Mouse (Mus musculus): ENCODE measurements around the gene Zic1.

Gene Zic1

DNA sequence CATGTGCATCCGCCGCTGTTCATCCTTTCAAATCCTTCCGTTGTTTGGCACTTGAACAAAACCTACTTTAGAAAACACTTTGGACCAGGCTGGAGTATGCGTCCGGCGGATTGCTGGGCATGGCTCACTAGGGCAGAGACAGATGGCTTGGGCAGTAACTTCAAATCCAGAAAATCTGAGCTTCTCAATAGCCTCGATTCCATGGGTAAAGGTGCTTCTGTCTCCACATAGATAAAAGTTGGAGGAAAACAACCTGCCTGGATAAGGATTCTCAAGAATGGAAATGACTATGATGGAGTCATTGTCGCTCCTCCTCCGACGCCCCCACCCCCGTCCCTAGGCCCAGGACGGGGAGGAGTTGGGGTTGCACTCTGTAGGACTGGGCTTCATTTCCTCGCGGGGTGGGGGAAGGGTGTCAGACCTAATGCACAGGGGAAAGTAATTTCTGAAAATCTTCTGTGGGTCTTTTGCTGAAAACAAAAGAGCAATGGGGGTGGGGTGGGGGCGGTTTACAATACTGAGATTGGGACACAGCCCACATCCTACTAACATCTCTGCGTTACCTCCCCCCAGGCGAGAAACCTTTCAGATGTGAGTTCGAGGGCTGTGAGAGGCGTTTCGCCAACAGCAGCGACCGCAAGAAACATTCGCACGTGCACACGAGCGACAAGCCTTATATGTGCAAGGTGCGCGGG, 18.0 kb upstream of the Zic1 start:
- DNase-seq, result peak; percentile 88

DNA sequence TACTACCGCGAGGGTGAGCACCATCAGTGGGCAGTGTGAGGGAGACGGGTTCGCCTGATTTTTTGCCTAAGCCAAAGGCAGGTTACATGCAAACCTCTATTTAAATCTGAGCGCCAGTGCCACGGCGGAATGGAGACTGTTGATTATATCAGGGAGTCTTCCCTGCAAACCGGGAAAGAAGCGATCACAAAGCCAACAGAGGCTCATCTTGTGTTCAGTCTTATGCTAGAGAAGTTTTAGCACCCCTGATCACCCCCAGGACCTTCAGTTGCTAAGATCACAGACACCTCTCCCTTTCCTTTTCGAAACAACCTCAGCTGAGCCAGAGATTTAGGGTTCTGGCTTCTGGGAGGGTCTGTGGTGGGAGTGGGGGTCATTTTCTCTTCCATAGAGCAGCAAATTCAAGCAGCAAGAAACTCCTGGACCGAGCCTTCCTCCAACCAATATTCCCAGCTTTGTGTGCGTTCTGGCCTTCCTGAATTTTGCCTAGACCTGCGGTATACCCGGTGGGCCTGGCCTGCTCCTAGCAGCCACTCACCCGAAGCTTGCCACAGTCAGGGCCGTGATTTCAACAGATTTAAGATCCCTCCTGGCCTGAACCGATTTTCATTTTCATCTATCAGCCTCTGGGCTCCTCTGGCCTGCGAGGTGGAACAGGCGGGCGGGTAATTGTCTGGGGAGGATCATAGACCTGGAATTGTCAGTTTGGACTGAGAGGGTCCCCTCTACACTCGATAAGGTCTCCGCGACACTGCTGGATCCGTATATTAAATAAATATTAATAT, 17.1 kb upstream of the Zic1 start:
- DNase-seq, result peak; percentile 69

DNA sequence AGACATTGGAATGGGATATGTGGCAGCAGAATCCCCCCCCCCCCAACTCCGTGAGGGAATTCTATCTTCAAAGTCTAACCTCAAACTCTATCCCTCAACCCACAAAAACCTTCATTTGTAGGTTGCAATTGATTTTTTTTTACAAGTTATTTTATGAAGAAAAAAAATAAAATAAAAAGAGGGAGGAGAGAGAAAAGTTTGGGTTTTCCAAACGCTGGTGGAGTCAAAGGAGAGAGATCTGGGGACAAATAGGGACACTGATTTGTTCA, 16.4 kb upstream of the Zic1 start:
- no peak for DNase-seq

DNA sequence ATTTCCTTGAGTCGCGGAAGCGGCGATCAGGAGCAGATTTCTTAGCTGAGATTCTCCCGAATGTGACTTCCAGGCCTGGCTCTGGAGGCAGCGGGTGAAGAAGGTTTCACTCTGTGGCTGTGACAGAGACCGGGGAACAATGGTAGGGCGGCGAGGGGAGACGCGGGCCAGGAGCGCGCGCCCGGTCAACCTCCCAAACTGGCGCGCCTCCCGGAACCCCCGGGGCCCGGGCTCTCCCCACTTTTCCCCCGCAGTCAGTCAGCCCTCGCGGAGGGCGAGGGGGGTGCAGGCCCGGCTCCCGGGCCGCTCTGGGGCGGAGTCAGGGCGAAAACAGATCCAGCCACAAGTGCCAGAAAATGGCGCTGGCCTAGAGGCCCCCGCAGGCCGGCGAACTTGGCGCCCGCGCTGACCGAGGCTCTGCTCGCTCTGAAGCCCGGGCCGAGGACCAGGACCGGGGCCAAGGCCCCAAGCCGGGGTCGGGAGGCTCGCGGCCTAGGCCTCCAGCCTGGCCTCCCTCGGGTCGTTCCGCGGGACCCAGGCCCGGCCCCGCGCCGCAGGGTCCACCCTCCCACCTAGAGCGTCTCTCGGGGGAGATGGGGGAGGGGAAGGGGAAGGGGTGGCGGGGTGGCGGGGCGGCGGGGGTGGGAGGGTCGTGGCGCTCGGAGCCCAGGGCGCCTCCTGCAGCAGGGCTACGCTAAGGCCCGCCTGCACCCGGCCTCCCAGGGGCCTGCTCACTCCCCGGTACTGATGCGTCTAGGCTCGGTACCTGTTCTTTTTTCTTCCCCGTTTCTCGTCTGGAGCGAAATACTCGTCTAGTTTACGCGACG, 15.9 kb upstream of the Zic1 start:
- peak; percentile 96 for DNase-seq

DNA sequence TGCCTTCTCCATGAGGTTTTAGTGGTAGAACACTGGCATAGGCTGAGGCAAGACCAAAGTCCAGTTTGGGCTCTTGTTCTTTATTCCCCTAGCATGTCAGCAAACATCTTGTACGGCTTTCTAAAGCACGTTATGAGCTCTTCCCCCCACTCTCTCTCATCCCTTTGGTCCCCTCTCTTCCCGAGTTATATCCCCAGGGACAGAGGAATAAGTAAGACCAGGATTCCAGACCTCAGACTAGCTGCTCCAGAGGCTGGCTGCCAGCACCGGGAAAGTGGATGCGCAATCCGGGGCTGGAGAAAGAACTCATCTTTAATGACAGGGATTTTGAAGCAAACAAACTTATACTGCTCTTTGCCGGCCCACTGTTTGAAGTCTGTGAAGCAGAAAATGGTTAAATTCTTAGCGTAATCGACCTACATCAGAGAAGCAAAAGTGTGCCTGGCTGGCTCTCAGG, 14.9 kb upstream of the Zic1 start:
- DNase-seq, result peak; percentile 71

DNA sequence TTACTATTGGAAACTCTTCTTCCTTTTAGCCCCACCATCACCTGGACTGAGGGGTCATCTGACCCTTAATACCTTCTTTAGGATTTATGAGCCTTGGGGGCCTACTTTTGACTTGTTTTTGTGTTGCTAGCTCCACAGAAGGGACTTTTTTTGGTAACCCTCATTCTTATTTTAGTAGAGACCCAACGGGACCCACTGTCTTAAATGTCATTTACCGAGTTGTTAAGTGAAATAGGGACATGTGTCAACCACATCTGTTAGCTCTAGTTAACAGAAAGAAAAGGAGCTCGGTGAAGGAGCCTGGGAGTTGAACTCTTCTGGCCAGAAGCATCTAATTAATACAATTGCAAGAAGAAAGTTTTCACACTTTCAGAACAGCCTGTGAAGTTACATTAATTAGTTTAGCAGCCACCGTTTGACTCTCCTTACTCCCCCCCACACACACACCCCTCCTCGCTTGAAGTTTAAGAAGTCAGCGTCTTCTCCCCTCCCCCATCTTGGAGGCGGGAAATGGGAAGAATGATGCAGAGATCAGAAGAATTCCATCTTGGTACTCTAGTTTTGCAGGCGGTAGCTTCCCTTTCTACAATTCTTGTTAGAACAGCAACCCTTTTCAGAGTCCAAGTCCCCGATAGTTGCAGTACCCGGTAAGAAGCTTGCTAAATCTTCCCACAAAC, 14.3 kb upstream of the Zic1 start:
- peak; percentile 55 for DNase-seq

DNA sequence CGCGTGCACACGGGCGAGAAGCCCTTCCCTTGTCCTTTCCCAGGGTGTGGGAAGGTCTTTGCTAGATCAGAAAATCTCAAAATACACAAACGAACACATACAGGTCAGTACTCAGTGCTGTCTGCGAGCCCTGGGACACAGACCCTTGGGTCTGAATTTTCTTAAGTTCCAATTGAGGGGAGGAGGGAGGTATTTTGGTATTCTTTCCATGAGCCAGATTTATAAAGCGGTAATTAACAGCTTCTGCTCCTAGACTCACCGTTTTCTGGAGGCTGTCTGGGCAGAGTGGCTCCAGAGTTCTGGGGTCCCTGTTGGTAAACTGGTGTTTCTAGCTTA, 13.7 kb upstream of the Zic1 start:
- DNase-seq, result no peak

DNA sequence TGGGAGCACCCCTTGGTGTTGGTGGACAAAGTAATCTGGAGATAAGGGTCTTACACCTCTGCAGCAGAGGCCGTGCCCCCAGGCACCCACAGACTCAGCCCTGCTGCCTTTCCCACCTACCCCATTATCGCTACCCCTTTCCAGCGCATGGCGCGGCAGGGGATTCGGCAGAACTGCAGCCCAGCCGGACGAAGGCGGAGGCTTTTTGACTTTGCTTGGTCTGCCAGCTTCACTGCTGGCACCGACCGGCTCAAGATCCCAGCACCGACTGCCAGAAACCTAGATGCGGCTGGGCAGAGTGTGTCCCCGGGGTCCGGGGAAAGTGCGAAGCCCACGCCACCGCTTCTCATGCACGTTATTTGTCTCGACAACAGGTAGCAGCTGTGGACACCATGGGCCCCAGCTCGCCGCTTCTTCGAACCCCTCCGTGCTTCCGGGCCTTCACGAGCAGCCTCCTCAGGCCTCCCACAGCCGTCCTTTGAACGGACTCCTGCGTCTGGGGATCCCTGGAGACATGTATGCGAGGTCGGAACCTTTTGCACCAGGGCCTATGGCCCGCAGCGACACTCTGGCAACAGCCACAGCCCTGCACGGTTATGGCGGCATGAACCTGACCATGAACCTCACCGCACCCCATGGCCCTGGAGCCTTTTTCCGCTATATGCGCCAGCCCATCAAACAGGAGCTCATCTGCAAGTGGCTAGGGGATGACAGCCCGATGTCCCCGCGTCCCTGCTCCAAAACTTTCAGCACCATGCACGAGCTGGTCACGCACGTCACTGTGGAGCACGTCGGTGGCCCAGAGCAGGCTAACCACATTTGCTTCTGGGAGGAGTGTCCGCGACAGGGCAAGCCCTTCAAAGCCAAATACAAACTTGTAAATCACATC, 13.0 kb upstream of the Zic1 start:
- peak; percentile 84 for DNase-seq

DNA sequence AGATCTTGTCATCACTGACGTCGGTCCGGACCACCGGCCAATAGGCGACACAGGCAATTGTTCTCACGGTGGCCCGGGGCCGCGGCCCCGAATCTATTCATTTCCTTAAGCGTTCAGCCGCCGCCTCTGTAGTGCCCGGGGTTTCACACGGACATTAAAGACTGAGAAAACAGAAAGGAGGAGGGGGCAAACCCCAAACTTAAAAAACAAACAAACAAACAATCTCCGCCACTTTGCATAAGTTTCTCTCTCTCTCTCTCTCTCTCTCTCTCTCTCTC, 12.2 kb upstream of the Zic1 start:
- peak; percentile 83 for DNase-seq

DNA sequence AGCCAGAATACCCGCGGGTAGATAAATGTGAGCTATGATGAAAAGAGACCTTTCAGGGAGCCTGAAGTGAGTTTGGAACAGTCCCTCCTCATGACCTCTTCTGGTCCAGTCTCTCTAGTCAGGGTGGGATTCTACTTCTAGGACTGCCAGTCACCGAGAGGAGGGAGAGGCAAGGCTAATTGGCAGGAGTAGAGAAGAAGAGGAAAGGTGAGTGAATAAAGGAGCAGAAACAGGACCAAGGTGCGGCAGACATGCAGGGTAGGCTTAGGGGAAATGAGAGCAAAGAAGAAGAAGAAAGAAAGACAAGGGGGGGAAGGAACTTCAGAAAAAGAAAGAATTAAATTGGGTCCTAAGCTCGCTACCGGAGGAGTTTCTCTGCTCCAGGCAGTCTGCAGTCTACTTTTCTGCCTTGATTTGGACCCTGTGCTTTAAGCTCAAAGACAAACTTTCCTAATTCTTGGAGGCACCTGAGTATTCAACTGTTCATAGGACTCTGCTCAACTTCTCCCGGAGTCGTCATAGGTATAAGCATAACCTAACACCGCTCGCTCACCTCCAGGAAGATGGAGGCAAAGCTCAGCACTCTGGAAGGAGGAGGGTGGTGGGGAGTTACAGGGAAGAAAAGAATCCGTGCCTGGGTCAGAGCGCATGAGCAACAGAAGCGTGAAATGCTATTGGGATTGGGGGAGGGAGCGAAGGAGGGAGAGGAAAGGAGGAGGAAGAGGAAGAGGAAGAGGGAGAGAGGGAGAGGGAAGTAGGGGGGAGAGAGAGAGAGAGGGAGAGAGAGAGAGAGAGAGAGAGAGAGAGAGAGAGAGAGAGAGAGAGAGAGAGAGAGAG, 11.6 kb upstream of the Zic1 start:
- peak; percentile 81 for DNase-seq

DNA sequence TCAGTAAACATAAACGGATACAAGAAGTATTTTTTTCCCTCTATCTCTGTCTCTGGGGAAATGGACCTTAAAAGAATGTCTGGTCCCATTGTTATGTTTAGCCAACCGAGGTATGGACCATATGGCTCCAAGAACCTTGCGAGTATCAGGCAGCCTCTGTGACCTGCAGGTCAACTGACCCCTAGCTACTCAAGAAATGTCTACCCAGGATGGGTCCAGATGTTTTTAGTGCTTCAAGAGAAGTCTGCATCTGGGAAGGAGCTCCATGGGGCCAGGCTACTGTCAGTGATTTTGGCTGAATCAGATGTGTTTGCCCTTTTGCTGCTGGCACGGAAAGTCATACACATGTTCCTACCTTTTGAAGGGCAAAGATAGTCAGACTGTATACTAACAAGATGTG, 9.1 kb upstream of the Zic1 start:
- peak; percentile 35 for DNase-seq

DNA sequence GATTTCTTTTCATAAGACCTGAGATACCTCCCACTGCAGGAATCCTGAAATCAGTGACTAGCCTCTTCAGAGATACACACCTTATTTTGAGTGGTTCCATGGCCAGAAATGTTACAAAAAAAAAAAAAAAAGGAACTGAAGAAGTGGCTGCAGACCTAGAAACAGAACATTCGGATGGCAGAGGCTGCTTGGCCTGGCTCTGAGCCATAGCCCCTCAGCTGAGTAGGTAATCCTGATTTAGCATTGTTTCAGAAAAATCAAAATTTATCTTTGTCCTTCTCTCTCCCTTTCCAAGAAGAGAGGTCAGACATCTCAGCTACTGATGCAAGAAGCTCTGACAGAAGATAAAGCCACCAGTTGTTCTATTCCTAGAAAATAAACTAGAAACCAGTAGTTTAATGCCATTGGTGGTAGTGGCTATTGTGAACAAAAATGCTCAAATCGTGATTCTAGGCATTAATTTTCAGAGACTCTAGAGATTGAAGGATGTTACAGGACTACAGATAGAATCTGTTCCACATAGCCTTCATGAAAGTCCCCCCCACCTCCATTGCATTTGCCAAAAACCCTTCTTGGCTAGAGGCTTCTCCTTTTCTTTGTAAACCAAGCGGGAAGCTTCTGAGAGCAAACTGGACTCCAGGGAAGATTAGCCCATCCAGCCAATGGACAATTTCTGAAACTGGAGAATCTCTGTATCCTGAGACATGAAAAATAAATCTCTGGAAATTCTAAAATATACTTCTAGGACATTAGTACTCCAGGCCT, 8.4 kb upstream of the Zic1 start:
- DNase-seq, result peak; percentile 40

DNA sequence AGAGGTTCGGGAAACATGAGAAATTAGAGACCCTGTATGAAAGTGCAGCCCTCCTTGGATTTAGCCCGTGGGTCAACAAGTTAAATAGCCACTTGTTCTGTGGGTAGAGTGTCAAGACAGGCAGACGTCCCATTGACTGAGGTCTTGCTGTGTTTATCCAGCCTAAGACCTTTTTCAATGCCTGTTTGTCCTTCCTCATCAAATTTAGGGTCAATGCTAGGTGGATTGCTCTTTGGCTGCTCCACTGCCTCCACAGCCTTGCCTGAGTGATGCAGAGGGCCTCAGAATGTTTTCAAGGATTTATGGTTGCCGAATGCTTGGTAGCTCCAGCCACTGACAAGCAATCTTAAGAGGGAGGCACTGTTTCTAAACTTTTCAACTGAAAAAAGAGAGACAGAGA, 6.0 kb upstream of the Zic1 start:
- DNase-seq, result no peak

DNA sequence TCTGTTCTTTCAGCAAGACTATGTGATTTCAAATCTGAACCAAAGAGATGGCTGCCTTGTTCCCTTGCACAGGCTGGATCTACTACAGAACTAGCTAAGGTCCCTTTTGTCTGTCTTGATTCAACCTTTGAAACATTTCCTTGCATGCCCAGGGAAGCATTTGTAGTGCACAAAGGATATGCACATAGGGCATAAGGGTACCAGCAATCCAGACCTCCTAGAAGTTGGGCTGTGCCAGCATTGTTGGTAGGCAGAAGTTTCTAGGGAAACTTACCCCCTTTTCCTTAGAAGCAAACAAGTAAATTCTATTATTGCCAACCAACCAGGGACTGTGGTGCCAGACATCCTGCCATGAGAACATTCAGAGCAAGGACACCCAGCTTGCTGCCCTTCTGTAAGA, 5.4 kb upstream of the Zic1 start:
- DNase-seq, result peak; percentile 40

DNA sequence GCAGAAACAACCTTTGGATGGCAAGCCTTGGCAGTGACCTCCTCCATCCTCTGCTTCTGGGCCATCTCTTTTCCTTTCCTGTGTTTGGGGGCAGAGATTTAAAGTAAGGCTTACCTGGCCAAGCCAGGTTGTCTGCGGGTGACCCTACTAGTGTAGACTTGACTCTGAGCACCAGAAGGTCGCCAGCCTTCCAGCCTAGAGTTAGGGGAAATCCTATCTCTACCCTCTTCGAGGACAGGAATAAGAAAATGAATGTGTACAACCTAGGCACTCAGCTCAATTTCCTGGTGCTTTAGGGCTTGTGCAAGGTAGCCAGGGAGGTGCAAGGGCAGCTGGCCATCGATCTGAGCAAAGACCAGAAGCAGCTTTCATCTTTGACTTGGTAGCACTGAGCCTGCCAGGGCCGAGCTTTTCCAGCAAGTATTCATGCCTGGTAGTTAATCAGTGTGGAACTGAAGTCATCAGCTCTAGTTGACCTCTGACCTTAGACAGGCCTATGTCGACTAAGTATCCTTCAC, 4.6 kb upstream of the Zic1 start:
- peak; percentile 68 for DNase-seq

DNA sequence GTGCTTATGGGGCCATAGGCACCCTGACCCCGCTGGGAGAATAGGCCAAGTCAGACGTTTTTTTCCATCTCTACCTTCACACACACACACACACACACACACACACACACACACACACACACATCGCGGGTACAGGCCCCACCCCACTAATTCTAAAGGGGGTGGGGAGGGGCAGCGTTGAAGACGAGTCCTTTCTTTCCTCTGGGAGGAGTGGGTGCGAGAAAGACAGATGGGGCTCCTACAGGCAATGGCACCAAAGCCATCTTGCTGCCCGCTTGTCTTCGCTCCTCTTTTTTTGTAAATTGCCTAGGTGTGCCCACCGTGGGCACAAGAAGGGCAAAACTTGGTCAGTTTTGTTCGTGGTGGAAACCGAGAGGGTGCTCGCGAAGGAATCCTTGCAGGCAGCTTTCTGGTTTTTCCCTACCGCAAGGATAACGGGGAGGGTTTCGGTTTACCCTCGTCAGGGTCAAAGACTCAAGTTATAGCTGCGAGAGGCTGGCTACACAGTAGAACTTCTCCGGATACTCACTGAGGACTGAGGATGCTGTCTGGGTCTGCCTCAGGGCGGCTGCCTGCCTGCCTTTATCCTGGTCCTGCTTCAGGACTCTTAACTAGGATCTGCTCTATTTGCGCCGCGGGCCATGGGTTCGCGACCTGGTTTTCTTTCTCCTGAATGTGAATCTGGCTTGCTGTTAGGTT, 3.8 kb upstream of the Zic1 start:
- peak; percentile 67 for DNase-seq

DNA sequence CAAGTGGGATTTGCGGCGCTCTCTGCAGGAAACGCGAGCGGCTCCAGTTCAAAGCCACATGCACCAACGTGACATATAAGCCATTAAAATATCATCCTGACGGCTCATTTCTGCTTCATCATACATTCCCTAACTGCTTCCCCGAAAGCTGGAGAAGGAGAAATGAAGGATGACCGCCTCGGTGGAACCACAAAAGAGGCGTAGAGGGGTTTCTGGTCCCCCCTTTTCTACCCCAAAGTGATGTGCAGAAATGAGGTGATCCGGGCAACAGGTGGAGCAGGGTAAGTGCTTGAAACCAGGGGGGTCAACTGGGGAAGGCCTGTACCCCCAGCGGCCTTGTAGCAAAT, 3.3 kb upstream of the Zic1 start:
- DNase-seq, result no peak

DNA sequence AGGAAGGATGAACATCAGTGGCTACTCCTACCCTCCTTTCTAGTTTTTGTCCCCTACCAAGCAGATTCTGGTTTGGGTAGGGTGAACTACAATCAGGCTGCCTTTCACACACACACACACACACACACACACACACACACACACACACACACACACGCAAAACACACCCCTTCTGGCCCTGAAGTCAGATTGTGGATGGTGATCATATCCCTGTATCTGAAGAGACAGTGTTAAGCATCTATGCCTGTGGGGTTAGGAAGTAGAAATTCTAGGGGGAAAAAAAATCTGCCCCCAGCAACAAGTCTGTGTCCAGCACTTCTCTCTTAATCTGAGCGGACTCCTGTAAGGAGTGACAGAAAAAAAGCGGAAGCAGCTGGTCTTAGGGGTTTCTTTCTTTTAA, 2.5 kb upstream of the Zic1 start:
- DNase-seq, result peak; percentile 61

DNA sequence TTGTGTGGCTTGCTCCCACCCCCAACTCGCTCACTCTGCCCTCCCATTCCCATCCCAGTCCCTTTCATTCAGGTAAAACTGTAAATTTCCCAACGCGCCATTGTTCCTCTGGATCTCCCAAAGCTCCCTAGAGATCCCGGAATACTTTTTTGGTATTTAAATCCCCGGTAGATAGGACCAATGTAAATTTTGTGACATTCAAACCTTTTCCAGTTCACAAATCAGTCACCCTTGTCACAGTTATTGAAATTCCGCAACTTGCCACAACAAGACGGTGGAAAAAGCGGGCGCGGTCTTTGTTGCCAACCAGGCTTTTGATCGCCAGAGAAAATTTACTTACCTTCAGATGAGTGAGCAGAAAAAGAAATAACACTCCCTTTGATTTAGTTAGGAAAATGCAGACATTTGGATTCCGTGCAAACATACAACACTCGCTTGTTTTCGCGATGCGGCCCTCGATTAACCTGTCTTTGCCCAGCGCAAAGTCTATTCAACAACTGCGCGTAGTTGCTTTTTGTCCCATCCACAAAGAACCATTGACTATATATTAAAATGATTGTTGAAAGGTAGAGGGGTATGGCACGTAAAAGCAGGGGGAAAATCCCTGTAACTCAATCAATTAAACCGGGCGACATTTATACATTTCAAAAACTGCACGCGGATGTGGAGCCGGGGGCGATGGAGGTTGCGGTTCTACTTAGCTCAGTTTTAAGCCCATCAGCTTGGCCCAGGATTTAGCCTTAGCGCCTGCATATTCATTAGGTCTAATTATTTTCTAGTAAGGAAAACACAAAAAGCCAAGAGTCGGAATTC, 1.6 kb upstream of the Zic1 start:
- DNase-seq, result peak; percentile 54
